Mouse (Mus musculus): ENCODE data around the gene Lbx2.
A peak's percentile ranks its signal among the peaks of the same experiment; 100 is the strongest.

Lbx2 gene

DNA sequence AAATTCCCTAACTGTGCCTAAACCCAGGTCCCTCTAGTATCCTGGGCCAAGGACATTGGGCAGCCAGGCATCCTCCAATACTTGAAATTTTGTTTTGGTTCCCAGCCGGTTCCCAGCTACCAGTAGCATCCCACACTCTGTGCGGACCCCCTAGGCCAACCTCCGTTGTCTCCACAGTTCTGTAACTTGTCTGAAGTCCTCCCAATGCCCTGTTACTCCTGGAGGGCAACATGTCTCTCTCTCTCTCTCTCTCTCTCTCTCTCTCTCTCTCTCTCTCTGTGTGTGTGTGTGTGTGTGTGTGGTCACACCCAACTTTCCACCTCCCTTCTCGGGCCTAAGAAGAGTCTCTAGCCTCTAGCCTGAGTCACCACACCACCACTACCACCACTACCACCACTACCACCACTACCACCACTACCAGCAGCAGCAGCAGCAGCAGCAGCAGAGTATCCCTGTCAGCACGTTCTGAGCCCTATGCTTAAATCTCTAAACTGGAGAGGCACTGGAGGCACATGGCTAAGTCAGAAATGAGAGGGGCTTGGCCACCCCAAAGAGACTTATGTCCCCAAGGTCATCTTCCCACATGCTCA is 50.2 kb downstream of the Lbx2 start:
- no peak for DNase-seq

DNA sequence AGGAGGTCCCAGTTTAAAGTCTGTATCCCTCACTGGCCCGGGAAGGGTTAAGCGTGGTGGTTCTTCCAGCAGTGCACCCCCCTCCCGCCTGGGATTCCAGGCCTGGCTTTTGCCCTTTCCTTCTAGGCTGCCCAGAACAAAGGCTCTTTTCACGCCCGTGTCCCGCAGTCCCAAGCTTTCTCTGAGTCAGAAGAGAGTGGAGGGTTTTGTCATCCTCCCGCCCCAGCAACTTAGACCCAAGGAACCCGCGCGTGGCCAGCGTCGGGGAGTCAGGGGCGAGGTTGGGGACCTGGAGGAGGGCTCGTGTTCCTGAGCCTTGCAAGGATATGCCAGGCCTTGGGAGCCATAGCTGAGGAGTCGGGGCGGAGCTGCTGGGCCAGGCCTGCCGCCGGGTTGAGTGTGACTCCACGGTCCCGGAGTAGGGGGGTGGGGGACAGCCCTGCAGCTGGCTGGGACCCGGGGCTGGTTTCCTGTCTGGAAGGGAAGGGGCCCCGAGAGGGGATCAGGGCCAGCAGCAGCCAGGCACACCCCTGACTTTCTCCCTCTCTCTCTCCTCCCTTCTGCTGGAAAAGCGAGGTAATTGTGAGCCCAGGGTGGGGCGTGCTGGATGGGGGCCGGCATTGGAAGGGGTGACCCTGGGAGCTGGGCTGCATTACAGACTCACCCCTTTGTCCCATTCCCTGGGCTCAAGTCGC is 50.9 kb downstream of the Lbx2 start:
- peak; percentile 65 for DNase-seq

GRCm38 (mm10) chr6:83137576-83137950 is 51.4 kb downstream of the Lbx2 start:
- DNase-seq, result peak; percentile 83

Measured in liver (tissue).